Mouse (Mus musculus) ES-Bruce4 (cell line): ENCODE measurements at regions not wholly inside any gene's neighbourhood (a gene's known extent, or its start where the extent isn't known, plus 50 kb on each side); places are given as distances from the start of the nearest gene placed in this dataset.

Experiments
- H3K27ac ChIP-seq: 2 replicates; pipeline ENCODE4 v1.5.1; 2012; ENCODE audit warnings: low read length, inconsistent platforms; ENCODE audit not compliant: insufficient read depth
- H3K27me3 ChIP-seq: 2 replicates; pipeline ENCODE4 v1.6.1; 2012; ENCODE audit warnings: mild to moderate bottlenecking, low read length, inconsistent platforms; ENCODE audit not compliant: control insufficient read depth, poor library complexity, insufficient read depth, severe bottlenecking
- H3K36me3 ChIP-seq: 2 replicates; pipeline ENCODE4 v1.6.1; 2012; ENCODE audit warnings: inconsistent platforms, mild to moderate bottlenecking, low read length, moderate library complexity; ENCODE audit not compliant: control insufficient read depth, poor library complexity, insufficient read depth, severe bottlenecking
- H3K4me1 ChIP-seq: one replicate; pipeline ENCODE4 v1.8.1; 2011; ENCODE audit warnings: low read length; ENCODE audit not compliant: control insufficient read depth, insufficient read depth
- H3K4me3 ChIP-seq: 2 replicates; pipeline ENCODE4 v1.5.1; 2011; ENCODE audit warnings: low read depth, mild to moderate bottlenecking, low read length
- H3K9ac ChIP-seq: 2 replicates; pipeline ENCODE4 v1.6.1; 2012; ENCODE audit warnings: low read depth, mild to moderate bottlenecking, inconsistent platforms; ENCODE audit not compliant: poor library complexity, severe bottlenecking
- H3K9me3 ChIP-seq: replicated peaks from 2 replicates; pipeline ENCODE4 v1.6.1; 2012; ENCODE audit warnings: mild to moderate bottlenecking, low read length, inconsistent platforms; ENCODE audit not compliant: control insufficient read depth, poor library complexity, insufficient read depth, severe bottlenecking
- CTCF ChIP-seq: IDR thresholded peaks from one replicate; pipeline ENCODE4 v1.8.1; 2011; ENCODE audit warnings: low read depth, low read length
- EP300 ChIP-seq: IDR thresholded peaks from 2 replicates; pipeline ENCODE4 v1.6.1; 2011; ENCODE audit warnings: low read depth, low read length; ENCODE audit not compliant: insufficient read depth
- POLR2A ChIP-seq: IDR thresholded peaks from one replicate; pipeline ENCODE4 v1.8.1; 2011; ENCODE audit warnings: low read length; ENCODE audit not compliant: insufficient read depth

GRCm38 (mm10) chr14:114001377-114001776 is 687.0 kb downstream of the Tpm3-rs7 start:
- H3K27me3 ChIP-seq, result no peaks in the 10 kb centered on the region
- H3K9me3 ChIP-seq, result no peaks in the 10 kb centered on the region
- H3K9ac ChIP-seq, result no peak overlapping the region
- TF ChIP-seq EP300 (no peak), CTCF (no peak), POLR2A (no peak)
- H3K27ac ChIP-seq, result no peak overlapping the region
- no peaks in the 10 kb centered on the region for H3K36me3 ChIP-seq
- no peak overlapping the region for H3K4me3 ChIP-seq
- H3K4me1 ChIP-seq, result no peaks in the 10 kb centered on the region

GRCm38 (mm10) chr14:114002420-114002819 is 688.0 kb downstream of the Tpm3-rs7 start:
- Histone ChIP-seq H3K4me3 (no peak overlapping the region), H3K27me3 (no peaks in the 10 kb centered on the region), H3K4me1 (no peaks in the 10 kb centered on the region), H3K9me3 (no peaks in the 10 kb centered on the region), H3K36me3 (no peaks in the 10 kb centered on the region), H3K27ac (no peak overlapping the region), H3K9ac (no peak overlapping the region)
- TF ChIP-seq CTCF, result no peak
- no peak for TF ChIP-seq EP300
- TF ChIP-seq POLR2A, result no peak

- H3K4me1 ChIP-seq, result no peaks in the 10 kb centered on the region
- no peaks in the 10 kb centered on the region for H3K27me3 ChIP-seq
- no peak for TF ChIP-seq CTCF
- TF ChIP-seq POLR2A, result no peak
- TF ChIP-seq EP300, result no peak
- no peak overlapping the region for H3K4me3 ChIP-seq
- no peak overlapping the region for H3K9ac ChIP-seq
- H3K27ac ChIP-seq, result no peak overlapping the region
- H3K9me3 ChIP-seq, result no peaks in the 10 kb centered on the region
- no peaks in the 10 kb centered on the region for H3K36me3 ChIP-seq
These were observed 722.7 kb downstream of the Tpm3-rs7 start for GRCm38 (mm10) chr14:114037063-114037462.

GRCm38 (mm10) chr14:114038611-114039312 is 724.4 kb downstream of the Tpm3-rs7 start:
- Histone ChIP-seq H3K27me3 (no peaks in the 10 kb centered on the region), H3K9ac (no peak overlapping the region), H3K36me3 (no peaks in the 10 kb centered on the region), H3K4me3 (no peak overlapping the region), H3K27ac (no peak overlapping the region), H3K4me1 (no peaks in the 10 kb centered on the region), H3K9me3 (no peaks in the 10 kb centered on the region)
- TF ChIP-seq CTCF (no peak), POLR2A (no peak), EP300 (no peak)

GRCm38 (mm10) chr14:114053558-114054235 is 739.3 kb downstream of the Tpm3-rs7 start:
- no peak overlapping the region for H3K27ac ChIP-seq
- no peaks in the 10 kb centered on the region for H3K36me3 ChIP-seq
- no peaks in the 10 kb centered on the region for H3K27me3 ChIP-seq
- TF ChIP-seq POLR2A, result no peak
- no peak for TF ChIP-seq EP300
- TF ChIP-seq CTCF, result no peak
- H3K4me3 ChIP-seq, result no peak overlapping the region
- no peaks in the 10 kb centered on the region for H3K9me3 ChIP-seq
- H3K4me1 ChIP-seq, result no peaks in the 10 kb centered on the region
- no peak overlapping the region for H3K9ac ChIP-seq

GRCm38 (mm10) chr14:114061347-114061746 is 746.9 kb downstream of the Tpm3-rs7 start:
- no peaks in the 10 kb centered on the region; the same call in 1 of the 2 replicates for H3K27me3 ChIP-seq
- H3K27ac ChIP-seq, result no peak overlapping the region
- H3K4me3 ChIP-seq, result no peak overlapping the region
- H3K36me3 ChIP-seq, result no peaks in the 10 kb centered on the region
- H3K9ac ChIP-seq, result no peak overlapping the region
- TF ChIP-seq POLR2A (no peak), EP300 (no peak), CTCF (no peak)
- no peaks in the 10 kb centered on the region for H3K4me1 ChIP-seq
- H3K9me3 ChIP-seq, result no peaks in the 10 kb centered on the region
